Mouse (Mus musculus): ENCODE data around the gene Gm572. TPM values are rescaled to one million over a fixed set of nuclear protein-coding genes. Genes with fewer than 3 reads are reported as not detected.

Gene Gm572
- polyA plus RNA-seq, 1 experiment, result not detected

DNA sequence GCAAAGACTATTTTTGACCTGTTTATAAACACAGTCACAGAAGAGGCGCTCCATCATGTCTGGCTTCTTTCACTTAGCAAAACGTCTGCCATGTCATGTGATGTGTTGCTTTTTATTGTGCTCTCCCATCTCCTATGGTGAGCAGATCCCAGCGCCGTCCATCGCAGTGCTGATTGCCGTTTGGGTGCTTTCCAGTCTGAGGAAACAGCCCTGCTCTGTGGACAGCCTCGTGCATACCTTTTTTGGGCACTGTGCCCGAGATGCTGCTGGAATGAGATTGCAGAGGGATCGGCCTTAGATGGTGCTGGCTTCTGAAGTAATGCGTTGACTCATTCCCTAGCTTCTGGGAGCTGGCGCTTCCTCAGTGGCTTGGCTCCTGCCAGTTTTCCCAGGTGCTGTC lies 3.5 kb downstream of the Gm572 start:
- Histone ChIP-seq H3K27me3 (ENCODE audit: control insufficient read depth, insufficient read depth, insufficient read length) (no peaks in the 10 kb centered on the region), H3K79me2 (ENCODE audit: control insufficient read depth, insufficient read depth) (no peaks in the 10 kb centered on the region), H3K36me3 (ENCODE audit: control insufficient read depth, insufficient read depth) (no peaks in the 10 kb centered on the region), H3ac (ENCODE audit: control insufficient read depth, insufficient read length, low read depth) (no peak overlapping the region), H3K4me3 (ENCODE audit: insufficient read depth, poor library complexity, severe bottlenecking) (no peak overlapping the region), H3K79me3 (ENCODE audit: low read depth) (no peaks in the 10 kb centered on the region)
- TF ChIP-seq USF1 (IDR thresholded peaks at IDR 0.05; ENCODE audit: low read depth) (peak; percentile 91), CTCF (IDR thresholded peaks at IDR 0.05; ENCODE audit: control insufficient read depth, insufficient read depth, insufficient read length) (no peak), MAX (IDR thresholded peaks at IDR 0.05) (peak; percentile 75), MYOD1 (IDR thresholded peaks at IDR 0.05; ENCODE audit: control insufficient read depth, insufficient read length, low read depth) (no peak), CEBPB (IDR thresholded peaks at IDR 0.05; ENCODE audit: low read depth) (peak; percentile 4), FOSL1 (IDR thresholded peaks at IDR 0.05; ENCODE audit: insufficient read depth, low read length, poor library complexity, severe bottlenecking) (no peak), MYOG (IDR thresholded peaks at IDR 0.05; ENCODE audit: control insufficient read depth, extremely low read depth, insufficient read length) (no peak)

DNA sequence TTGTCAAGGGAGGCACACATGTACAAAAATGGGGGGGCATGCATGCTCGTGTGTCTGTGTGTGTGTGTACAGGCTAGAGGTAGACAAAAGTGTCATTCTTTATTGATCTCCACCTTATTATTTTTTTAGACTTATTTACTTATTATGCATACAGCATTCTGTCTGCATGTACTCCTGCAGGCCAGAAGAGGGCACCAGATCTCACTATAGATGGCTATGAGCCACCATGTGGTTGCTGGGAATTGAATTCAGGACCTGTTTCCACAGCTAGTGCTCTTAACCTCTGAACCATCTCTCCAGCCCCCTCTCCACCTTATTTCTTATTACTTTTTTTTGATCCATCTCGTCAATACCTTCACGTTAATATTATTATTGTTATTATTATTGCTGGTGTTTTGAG lies 6.2 kb downstream of the Gm572 start:
- Histone ChIP-seq H3K36me3 (ENCODE audit: control insufficient read depth, insufficient read depth) (no peaks in the 10 kb centered on the region), H3ac (ENCODE audit: control insufficient read depth, insufficient read length, low read depth) (no peak overlapping the region), H3K79me3 (ENCODE audit: low read depth) (no peaks in the 10 kb centered on the region), H3K79me2 (ENCODE audit: control insufficient read depth, insufficient read depth) (no peaks in the 10 kb centered on the region), H3K27me3 (ENCODE audit: control insufficient read depth, insufficient read depth, insufficient read length) (no peaks in the 10 kb centered on the region), H3K4me3 (ENCODE audit: insufficient read depth, poor library complexity, severe bottlenecking) (no peak overlapping the region)
- no peak for TF ChIP-seq CEBPB (IDR thresholded peaks at IDR 0.05; ENCODE audit: low read depth)
- TF ChIP-seq MAX (IDR thresholded peaks at IDR 0.05), result no peak
- TF ChIP-seq MYOG (IDR thresholded peaks at IDR 0.05; ENCODE audit: control insufficient read depth, extremely low read depth, insufficient read length), result no peak
- no peak for TF ChIP-seq FOSL1 (IDR thresholded peaks at IDR 0.05; ENCODE audit: insufficient read depth, low read length, poor library complexity, severe bottlenecking)
- no peak for TF ChIP-seq USF1 (IDR thresholded peaks at IDR 0.05; ENCODE audit: low read depth)
- TF ChIP-seq CTCF (IDR thresholded peaks at IDR 0.05; ENCODE audit: control insufficient read depth, insufficient read depth, insufficient read length), result no peak
- no peak for TF ChIP-seq MYOD1 (IDR thresholded peaks at IDR 0.05; ENCODE audit: control insufficient read depth, insufficient read length, low read depth)

GRCm38 (mm10) chr4:148651045-148651444 lies 7.9 kb downstream of the Gm572 start:
- H3K27me3 ChIP-seq (ENCODE audit: control insufficient read depth, insufficient read depth, insufficient read length), result peaks cover 8% of the 10 kb centered on the region
- TF ChIP-seq MAX (IDR thresholded peaks at IDR 0.05), result no peak
- TF ChIP-seq MYOD1 (IDR thresholded peaks at IDR 0.05; ENCODE audit: control insufficient read depth, insufficient read length, low read depth), result no peak
- TF ChIP-seq CEBPB (IDR thresholded peaks at IDR 0.05; ENCODE audit: low read depth), result no peak
- no peak for TF ChIP-seq MYOG (IDR thresholded peaks at IDR 0.05; ENCODE audit: control insufficient read depth, extremely low read depth, insufficient read length)
- no peak for TF ChIP-seq USF1 (IDR thresholded peaks at IDR 0.05; ENCODE audit: low read depth)
- no peak for TF ChIP-seq CTCF (IDR thresholded peaks at IDR 0.05; ENCODE audit: control insufficient read depth, insufficient read depth, insufficient read length)
- no peak overlapping the region for H3K4me3 ChIP-seq (ENCODE audit: insufficient read depth, poor library complexity, severe bottlenecking)
- no peak overlapping the region for H3ac ChIP-seq (ENCODE audit: control insufficient read depth, insufficient read length, low read depth)
- no peaks in the 10 kb centered on the region for H3K79me3 ChIP-seq (ENCODE audit: low read depth)
- no peaks in the 10 kb centered on the region for H3K79me2 ChIP-seq (ENCODE audit: control insufficient read depth, insufficient read depth)
- H3K36me3 ChIP-seq (ENCODE audit: control insufficient read depth, insufficient read depth), result no peaks in the 10 kb centered on the region

DNA sequence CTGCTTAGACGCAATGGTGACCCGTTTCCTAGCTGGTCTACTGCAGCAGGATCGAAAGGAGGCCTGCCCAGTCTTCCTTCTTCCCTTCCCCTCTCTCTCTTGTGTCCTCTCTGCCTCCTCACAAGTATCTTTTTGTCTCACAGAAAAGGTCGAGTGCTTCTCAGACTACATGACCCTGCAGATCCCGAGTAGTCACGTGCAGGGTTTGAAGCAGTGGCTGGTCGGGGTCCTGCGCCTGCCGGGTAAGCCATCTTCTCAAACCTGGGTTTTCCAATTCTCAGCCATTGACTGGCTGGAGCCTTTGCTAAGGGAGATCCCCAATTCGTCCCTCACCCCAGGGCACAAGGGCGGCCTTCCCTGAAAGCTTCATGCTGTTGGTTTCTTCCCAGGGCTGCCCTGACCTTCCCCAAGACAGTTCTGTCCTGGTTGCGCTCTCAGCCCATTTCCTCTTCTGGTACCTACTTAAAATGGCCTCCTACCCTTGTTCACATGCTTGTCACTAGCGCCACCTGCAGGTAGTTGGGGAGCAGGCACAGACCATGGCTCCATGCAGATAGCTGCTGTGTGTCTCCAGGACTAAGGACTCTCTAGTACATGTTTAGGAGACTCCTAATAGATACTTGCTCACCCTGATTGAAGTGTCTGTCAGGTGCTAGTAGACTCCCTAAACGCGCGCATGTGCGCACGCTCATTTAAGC lies 11.7 kb downstream of the Gm572 start:
- no peak overlapping the region for H3ac ChIP-seq (ENCODE audit: control insufficient read depth, insufficient read length, low read depth)
- H3K27me3 ChIP-seq (ENCODE audit: control insufficient read depth, insufficient read depth, insufficient read length), result peaks cover 36% of the 10 kb centered on the region
- H3K4me3 ChIP-seq (ENCODE audit: insufficient read depth, poor library complexity, severe bottlenecking), result no peak overlapping the region
- no peaks in the 10 kb centered on the region for H3K79me2 ChIP-seq (ENCODE audit: control insufficient read depth, insufficient read depth)
- TF ChIP-seq MYOD1 (IDR thresholded peaks at IDR 0.05; ENCODE audit: control insufficient read depth, insufficient read length, low read depth) (no peak), CEBPB (IDR thresholded peaks at IDR 0.05; ENCODE audit: low read depth) (no peak), MAX (IDR thresholded peaks at IDR 0.05) (no peak), CTCF (IDR thresholded peaks at IDR 0.05; ENCODE audit: control insufficient read depth, insufficient read depth, insufficient read length) (no peak), FOSL1 (IDR thresholded peaks at IDR 0.05; ENCODE audit: insufficient read depth, low read length, poor library complexity, severe bottlenecking) (no peak), MYOG (IDR thresholded peaks at IDR 0.05; ENCODE audit: control insufficient read depth, extremely low read depth, insufficient read length) (no peak), USF1 (IDR thresholded peaks at IDR 0.05; ENCODE audit: low read depth) (no peak)
- no peaks in the 10 kb centered on the region for H3K79me3 ChIP-seq (ENCODE audit: low read depth)
- no peaks in the 10 kb centered on the region for H3K36me3 ChIP-seq (ENCODE audit: control insufficient read depth, insufficient read depth)

DNA sequence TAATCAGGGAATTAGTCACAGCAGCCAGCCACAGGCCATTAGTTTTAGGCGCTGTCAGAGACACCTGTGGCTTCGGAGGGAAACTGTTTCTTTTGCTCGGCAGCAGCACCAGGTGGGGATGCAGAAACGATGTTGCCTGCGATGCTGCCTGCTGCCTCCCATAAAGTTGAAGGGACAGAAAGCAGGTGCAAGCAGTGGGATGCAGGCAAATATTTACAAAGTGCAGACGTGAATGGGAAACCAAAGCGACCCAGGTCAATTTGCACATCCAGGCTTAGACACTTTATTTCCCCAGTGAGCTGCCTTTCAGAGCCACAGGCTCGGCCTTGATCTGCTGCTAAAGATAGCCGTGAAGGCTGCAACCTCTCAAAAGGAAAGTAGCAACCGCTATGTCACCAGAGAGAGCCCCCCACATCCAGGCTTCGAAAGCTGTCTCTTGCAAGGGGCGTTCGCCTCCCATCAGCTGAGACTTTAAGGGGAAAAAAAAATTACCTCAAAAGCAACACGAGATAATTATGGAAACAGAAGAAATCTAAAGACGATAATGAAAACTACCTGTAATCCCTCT lies 13.7 kb downstream of the Gm572 start:
- Histone ChIP-seq H3K79me2 (ENCODE audit: control insufficient read depth, insufficient read depth) (no peaks in the 10 kb centered on the region), H3K27me3 (ENCODE audit: control insufficient read depth, insufficient read depth, insufficient read length) (peaks cover 42% of the 10 kb centered on the region), H3K79me3 (ENCODE audit: low read depth) (no peaks in the 10 kb centered on the region), H3ac (ENCODE audit: control insufficient read depth, insufficient read length, low read depth) (no peak overlapping the region), H3K36me3 (ENCODE audit: control insufficient read depth, insufficient read depth) (no peaks in the 10 kb centered on the region), H3K4me3 (ENCODE audit: insufficient read depth, poor library complexity, severe bottlenecking) (no peak overlapping the region)
- no peak for TF ChIP-seq FOSL1 (IDR thresholded peaks at IDR 0.05; ENCODE audit: insufficient read depth, low read length, poor library complexity, severe bottlenecking)
- no peak for TF ChIP-seq CTCF (IDR thresholded peaks at IDR 0.05; ENCODE audit: control insufficient read depth, insufficient read depth, insufficient read length)
- TF ChIP-seq CEBPB (IDR thresholded peaks at IDR 0.05; ENCODE audit: low read depth), result no peak
- no peak for TF ChIP-seq MYOG (IDR thresholded peaks at IDR 0.05; ENCODE audit: control insufficient read depth, extremely low read depth, insufficient read length)
- TF ChIP-seq USF1 (IDR thresholded peaks at IDR 0.05; ENCODE audit: low read depth), result no peak
- TF ChIP-seq MAX (IDR thresholded peaks at IDR 0.05), result no peak
- no peak for TF ChIP-seq MYOD1 (IDR thresholded peaks at IDR 0.05; ENCODE audit: control insufficient read depth, insufficient read length, low read depth)
